Mouse (Mus musculus) MEL (cell line): ENCODE measurements around the gene Prm3.
A peak's percentile ranks its signal among the peaks of the same experiment; 100 is the strongest.

ENCODE experiments used
- CTCF ChIP-seq, 3 experiments: IDR thresholded peaks in 2 of 3; conservative IDR thresholded peaks in 1 of 3; 2 replicates each; pipeline ENCODE4 v1.5.1; 2011 to 2012; ENCODE audit warnings: low read length in 3 of 3, low read depth in 2 of 3, mild to moderate bottlenecking in 2 of 3, improper control_type of control experiment in 1 of 3, inconsistent platforms in 1 of 3, mixed read lengths in 1 of 3, moderate library complexity in 1 of 3; ENCODE audit not compliant: control insufficient read depth in 1 of 3, insufficient read depth in 1 of 3, poor library complexity in 1 of 3, severe bottlenecking in 1 of 3
- ETS1 ChIP-seq: IDR thresholded peaks from 2 replicates; pipeline ENCODE4 v1.6.1; 2012; ENCODE audit warnings: low read depth, mild to moderate bottlenecking, inconsistent platforms, low read length, improper control_type of control experiment, moderate library complexity
- MAFK ChIP-seq: IDR thresholded peaks from 2 replicates; pipeline ENCODE4 v1.6.1; 2011; ENCODE audit warnings: low read depth, mild to moderate bottlenecking, low read length, improper control_type of control experiment, borderline replicate concordance
- POLR2A ChIP-seq, 2 experiments: IDR thresholded peaks; 2 replicates each; pipeline ENCODE4 v1.6.1; 2011 to 2012; ENCODE audit warnings: low read length in 2 of 2, mild to moderate bottlenecking in 2 of 2, control low read depth in 1 of 2, improper control_type of control experiment in 1 of 2, low read depth in 1 of 2, moderate library complexity in 1 of 2; ENCODE audit not compliant: control insufficient read depth in 1 of 2, insufficient read depth in 1 of 2, poor library complexity in 1 of 2
- RAD21 ChIP-seq: IDR thresholded peaks from 2 replicates; pipeline ENCODE4 v1.6.1; 2011; ENCODE audit warnings: mild to moderate bottlenecking, low read depth, low read length, improper control_type of control experiment
- TBP ChIP-seq: IDR thresholded peaks from 2 replicates; pipeline ENCODE4 v1.8.0; 2011; ENCODE audit warnings: low read depth, low read length, improper control_type of control experiment

DNA sequence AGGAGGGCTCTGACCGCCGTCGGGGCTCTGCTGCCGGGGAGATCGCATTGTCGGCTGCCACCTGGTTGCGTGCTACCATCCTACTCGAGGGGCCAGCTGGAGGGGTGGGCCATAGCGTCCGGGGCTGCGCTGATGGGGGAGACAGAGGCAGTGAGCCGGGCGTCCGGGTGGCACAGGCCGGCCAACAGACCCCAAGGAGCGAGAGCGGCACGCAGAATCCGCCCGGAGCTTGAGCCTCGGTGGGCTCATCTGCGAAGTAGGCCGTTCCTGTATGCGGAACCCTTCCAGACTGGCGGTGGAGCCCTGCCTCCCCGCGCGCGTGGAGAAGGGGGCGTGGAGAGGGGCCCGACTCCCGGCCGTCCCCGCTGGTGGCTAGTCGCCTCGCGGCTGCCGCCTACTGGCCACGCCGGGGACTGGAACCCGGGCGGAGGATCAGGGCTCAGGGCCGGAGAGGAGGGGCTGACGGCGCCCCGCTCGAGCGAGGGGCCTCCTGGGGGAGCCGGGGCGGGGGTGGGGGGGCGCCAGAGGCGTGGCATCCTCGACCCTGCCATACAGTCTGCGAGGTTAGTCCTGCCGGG lies 5.8 kb downstream of the Prm3 start:
- TF ChIP-seq TBP (no peak), ETS1 (no peak), RAD21 (peak; percentile 57), CTCF (IDR thresholded peaks at IDR 0.05 in 2 of 3, conservative IDR thresholded peaks at IDR 0.05 in 1 of 3; ENCODE audit: control insufficient read depth in 1 of 3, insufficient read depth in 1 of 3, low read depth in 2 of 3, low read length in 3 of 3, poor library complexity in 1 of 3, severe bottlenecking in 1 of 3) (peak in 2 of 3 experiments; percentile 76 to 94; a peak in 5 of 6 replicates), POLR2A (IDR thresholded peaks at IDR 0.05; ENCODE audit: control insufficient read depth in 1 of 2, insufficient read depth in 1 of 2, low read depth in 1 of 2, low read length in 2 of 2, poor library complexity in 1 of 2) (no peak), MAFK (no peak)
